Mouse (Mus musculus) left cerebral cortex, adult 2 months (tissue): ENCODE data around the gene Zfp597. TPM values are rescaled to one million over a fixed set of nuclear protein-coding genes. Genes with fewer than 3 reads are reported as not detected.
A peak's percentile ranks its signal among the peaks of the same experiment; 100 is the strongest.

ENCODE experiments used
- DNase-seq, 2 experiments: peaks; one replicate each; pipeline ENCODE4 v3.0.0; 2021 to 2022; ENCODE audit warnings: low spot score in 2 of 2, mixed read lengths in 1 of 2; ENCODE audit errors: extremely low spot score in 1 of 2
- H3K27ac ChIP-seq: fragments of 200-600 bp; 2 replicates; pipeline ENCODE4 v1.8.1; 2022
- H3K4me3 ChIP-seq: fragments of 200-600 bp; 2 replicates; pipeline ENCODE4 v1.8.1; 2022
- CTCF ChIP-seq: fragments of 200-600 bp; IDR thresholded peaks from 2 replicates; pipeline ENCODE4 v1.8.1; 2022; ENCODE audit warnings: antibody characterized with exemption, mild to moderate bottlenecking, moderate library complexity
- intact Hi-C: fragments of 180-260 bp; cut with DNase I; formaldehyde crosslinking; loops from one replicate; pipeline ENCODE4 v1.15.1; 2025
- long read RNA-seq, 2 experiments: library from polyadenylated mRNA; stranded (forward); transcript quantifications; one replicate each; pipeline ENCODE4 v2.0.0; 2021; ENCODE audit warnings: borderline mapping rate in 2 of 2
- total RNA-seq, 2 experiments: library from RNA; stranded (reverse); gene quantifications; 2 replicates each; pipeline ENCODE4 v1.2.3; 2021

The Zfp597 gene
- 10 to 100 TPM; 26.4 to 28.9 TPM for total RNA-seq
- long read RNA-seq, experiment 1, full-length matches to known transcripts: 10 of 13 reads
- long read RNA-seq, experiment 1, partial matches to known transcripts: 0 of 13 reads
- long read RNA-seq, experiment 1, other reads (novel, unspliced or antisense): 3 of 13 reads
- long read RNA-seq, experiment 2, full-length matches to known transcripts: 7 of 10 reads
- long read RNA-seq, experiment 2, partial matches to known transcripts: 0 of 10 reads
- long read RNA-seq, experiment 2, other reads (novel, unspliced or antisense): 3 of 10 reads

DNA sequence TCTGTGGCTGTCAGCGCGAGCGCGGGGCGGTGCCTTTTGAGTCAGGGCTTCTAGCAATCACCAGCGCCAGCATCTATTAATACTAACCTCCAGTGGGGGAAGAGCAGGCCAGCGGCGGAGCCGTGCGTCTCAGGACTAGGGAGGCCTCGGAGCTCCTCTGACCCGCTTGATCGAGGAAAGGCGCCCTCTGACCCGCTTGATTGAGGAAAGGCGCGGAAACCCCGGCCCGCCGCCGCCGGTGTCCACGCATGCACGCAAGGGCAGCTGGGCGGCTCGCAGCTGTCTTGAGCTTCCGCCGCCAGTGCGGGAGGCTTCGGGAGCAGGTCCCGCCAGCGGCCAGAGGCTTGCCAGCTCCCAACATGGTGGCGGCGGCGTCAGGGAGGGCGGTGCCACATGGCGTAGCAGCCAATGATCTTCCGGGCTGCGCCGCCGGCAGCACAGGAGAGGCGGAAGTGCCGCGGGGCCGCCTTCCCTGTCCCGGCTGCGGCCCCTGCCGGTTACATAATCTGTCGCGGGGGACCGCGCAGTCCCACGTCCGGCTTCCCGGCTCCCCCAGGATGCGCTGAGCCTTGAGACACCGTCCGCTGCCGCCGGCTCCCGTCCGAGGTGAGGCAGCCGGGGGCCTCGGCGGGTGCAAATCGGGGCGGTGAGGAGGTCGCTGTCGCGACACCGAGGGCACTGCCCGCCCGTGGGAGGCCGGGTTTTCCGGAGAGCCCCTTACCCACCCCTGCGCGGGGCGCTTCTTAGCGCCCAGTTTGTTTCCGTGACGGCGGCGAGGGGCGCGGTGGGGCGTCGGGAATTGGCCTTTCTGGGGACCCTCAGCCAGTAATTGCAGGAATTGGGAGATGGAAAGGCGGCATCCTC is at the start of gene Zfp597, which contains the start of gene Gm20695:
Gene Zfp597, minus strand, starts transcription at position 361 of the 864 bp plus-strand sequence.
Gene Gm20695, plus strand, starts transcription at position 448 of the 864 bp plus-strand sequence.
- H3K4me3 ChIP-seq: peak within 1 kb of the TSS; percentile 98
- intact Hi-C loops: loop anchor here (1.0 kb wide), 2 partner anchors 24 to 140 kb away; partner anchors contain the start of genes 1700037C18Rik, Cluap1 and Zfp263
- H3K27ac ChIP-seq: peak within 1 kb of the TSS; percentile 98
- peak; percentile 95 to 97 for DNase-seq
- peak; percentile 32 for TF ChIP-seq CTCF

DNA sequence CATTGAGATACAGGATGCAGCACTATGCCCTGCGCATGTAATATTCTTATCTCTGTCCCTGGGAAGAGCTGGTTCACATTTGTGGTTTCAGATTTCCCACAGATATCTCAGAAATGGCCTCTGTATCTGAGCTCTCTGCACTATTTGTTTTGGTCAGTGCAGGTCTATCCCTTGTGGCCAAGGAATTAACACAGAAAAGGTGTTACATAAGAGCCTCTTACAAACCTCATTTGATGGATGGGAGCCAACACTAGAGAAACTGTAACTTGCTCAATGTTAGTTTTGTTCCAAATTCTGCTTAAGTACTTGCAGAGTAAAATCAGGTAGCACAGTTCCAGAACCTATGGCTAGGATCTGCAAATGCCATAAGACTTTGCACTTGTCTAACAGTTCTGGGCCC is 49.7 kb upstream of the Zfp597 start:
- TF ChIP-seq CTCF: no peak
- no peak for DNase-seq
- Histone ChIP-seq H3K27ac (no peak overlapping the region), H3K4me3 (no peak overlapping the region)
- intact Hi-C loops: no loop called here

DNA sequence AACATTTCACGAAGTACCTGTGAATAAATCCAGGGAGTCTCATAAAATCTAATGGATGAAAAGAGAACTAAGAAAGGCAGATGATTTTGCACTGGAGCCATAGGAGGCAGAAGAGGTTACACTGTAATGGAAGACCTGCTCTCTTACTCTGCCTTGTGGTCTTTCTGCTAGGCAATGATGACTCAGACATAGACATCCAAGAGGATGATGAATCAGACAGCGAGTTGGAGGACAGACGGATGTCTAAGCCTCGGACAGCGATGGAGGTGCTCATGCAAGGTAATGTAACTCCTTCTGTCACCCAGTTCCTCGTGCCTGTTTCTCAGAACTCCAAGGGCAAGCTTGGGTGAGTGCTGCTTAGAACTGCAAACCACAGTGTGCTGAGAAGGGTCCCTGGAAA is 49.2 kb upstream of the Zfp597 start:
- intact Hi-C loops: no loop called here
- Histone ChIP-seq H3K4me3 (no peak overlapping the region), H3K27ac (no peak overlapping the region)
- DNase-seq: no peak
- no peak for TF ChIP-seq CTCF

DNA sequence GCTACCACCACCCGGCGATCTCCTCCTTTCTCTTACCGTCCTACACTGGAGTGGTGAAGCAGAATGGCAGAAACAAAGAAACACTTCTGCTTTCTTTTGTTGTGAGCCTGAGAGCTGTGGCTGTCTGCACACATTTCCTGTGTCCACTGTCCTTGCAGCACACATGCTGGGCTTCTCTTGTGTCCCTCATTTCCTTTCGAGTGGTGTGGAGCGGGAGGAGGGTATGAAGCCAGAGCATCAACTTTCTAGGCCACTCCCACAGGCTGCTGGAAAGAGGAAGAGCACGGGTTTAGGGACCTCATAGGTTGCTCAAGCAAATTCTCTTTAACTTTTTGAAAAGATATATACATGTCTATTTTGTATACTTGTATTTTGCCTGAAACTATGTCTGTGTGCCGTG is 44.8 kb upstream of the Zfp597 start:
- intact Hi-C loops: no loop called here
- H3K4me3 ChIP-seq: no peak overlapping the region
- H3K27ac ChIP-seq: no peak overlapping the region
- DNase-seq: no peak
- no peak for TF ChIP-seq CTCF

DNA sequence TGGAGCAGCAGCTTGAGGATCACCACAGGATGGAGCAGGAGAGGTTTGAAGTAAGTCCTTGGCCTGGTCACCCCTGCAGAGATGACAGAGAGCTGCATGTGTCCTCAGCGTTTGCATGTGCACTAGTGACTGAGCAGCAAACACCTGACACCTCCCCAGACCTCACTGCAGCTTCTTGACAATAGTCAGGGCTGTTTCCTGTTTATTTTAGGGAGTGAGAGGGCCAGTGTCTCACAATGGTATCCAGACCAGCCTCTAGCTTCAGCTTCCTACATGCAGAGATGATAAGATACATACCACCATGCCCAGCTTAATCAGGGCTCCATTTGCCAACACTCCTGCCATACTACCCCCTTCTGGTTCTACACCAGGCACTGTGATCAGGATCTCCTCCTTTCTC is 44.2 kb upstream of the Zfp597 start:
- Histone ChIP-seq H3K4me3 (no peak overlapping the region), H3K27ac (no peak overlapping the region)
- no peak for TF ChIP-seq CTCF
- no peak for DNase-seq
- intact Hi-C loops: no loop called here

DNA sequence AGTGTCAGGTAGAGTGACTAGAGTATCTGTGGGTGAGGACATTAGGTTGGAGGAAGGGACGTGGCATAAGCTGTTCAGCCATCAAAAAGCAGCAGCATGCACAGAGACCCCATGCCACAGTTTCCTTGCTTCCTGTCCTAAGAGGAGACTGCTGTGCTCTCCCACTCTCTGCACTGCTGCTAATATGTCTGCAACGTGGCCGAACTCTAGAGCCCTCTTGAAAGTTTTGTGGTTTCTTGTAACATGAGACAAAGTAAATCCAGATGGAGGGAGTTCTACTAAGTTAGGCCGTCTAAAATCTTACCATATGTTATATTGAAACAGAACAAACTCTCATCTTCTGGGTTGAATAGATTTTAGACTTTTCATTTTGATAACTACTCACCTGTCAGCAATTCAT is 39.6 kb upstream of the Zfp597 start:
- no peak for DNase-seq
- intact Hi-C loops: no loop called here
- no peak for TF ChIP-seq CTCF
- Histone ChIP-seq H3K27ac (no peak overlapping the region), H3K4me3 (no peak overlapping the region)

DNA sequence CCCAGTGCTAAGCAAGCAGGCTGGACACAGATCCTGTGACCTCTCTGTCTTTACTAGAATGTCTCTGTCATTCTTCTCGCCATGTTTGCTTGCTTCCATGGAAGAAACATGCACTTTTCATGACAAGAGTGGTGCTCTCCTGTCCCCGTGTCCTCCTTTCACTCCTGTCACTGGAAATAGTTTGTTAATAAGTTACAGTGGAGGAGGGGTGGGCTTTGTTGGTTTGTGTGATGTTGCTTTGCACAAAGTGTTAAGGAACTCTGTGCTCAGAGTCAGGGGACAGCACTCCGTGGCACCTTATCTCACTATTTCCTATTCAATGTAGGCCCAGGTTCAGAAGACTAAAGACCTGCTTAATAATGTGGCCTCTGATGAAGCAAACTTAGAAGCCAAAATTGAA is 39.2 kb upstream of the Zfp597 start:
- DNase-seq: no peak
- H3K27ac ChIP-seq: no peak overlapping the region
- intact Hi-C loops: no loop called here
- H3K4me3 ChIP-seq: no peak overlapping the region
- no peak for TF ChIP-seq CTCF

DNA sequence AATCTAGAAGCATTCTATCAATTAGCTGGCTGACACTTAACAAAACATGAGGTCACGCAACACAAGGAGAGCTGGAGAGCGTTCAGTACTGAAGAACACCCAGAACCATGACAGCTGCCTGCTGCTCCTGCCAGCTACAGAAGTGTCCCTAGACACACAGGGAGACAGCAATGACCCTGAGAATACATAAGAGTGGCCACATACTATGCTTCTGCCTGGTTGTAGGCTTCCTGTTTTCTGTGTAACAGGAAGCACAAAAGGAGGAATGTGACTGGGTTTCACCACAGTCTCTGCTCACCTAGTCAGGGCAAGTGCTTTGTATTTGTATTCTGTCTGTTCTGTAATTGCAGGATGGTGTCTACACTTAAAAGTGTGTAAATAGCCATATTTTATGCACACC is 36.4 kb upstream of the Zfp597 start:
- intact Hi-C loops: no loop called here
- TF ChIP-seq CTCF: no peak
- H3K27ac ChIP-seq: no peak overlapping the region
- DNase-seq: no peak
- no peak overlapping the region for H3K4me3 ChIP-seq

DNA sequence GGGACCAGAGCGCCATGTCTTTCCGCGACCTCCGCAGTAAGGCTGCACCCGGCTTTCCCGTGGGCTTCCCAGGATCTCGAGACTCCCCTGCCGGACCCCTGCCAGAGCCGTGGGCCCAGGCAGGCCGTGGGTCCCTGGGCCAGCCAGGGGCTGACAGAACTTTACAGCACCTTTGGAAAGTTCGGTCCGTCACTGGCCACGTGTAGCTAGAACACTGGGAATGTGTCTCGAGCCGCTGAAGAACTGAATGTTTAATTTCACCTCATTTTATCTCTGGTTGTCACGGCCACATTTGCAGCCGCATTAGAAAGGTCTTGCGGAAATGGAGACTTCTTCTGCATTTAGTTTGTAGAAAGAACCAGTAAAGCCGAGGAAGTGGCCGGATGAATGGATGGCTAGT is 24.8 kb upstream of the Zfp597 start:
- intact Hi-C loops: loop anchor here (2.0 to 5.0 kb wide), 2 partner anchors 62 to 93 kb away; partner anchors contain the start of genes Slx4 and Zfp174
- peak overlapping the region; percentile 88 for H3K27ac ChIP-seq

DNA sequence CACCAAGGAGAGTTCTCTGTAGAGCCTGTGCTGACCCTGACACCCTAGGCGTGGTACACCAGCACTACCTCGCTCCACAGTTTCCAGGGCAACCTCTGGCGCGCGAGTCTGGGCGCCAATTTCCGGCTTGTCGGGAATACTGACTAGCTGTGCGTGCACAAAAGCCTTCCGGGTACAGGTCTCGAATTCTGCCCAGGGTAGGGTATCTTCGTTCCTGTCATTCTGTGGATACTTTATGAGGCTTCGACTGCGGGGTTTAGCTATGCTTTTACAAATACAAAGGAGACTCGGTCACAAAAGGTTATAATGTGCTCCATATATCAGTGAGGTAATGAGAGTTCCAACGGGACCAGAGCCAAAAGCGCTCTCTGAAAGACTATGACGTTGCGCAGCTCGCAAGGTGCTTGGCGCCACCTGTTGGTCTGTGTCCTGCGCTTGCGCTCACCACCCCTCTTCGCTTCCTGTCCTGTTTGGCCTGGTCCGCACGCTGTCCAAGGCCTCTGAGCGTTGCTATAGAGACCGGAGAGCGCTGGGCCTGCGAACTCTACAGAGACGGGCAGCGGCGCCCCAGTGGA is 24.3 kb upstream of the Zfp597 start, which contains the start of the genes 1700037C18Rik and Cluap1:
Gene 1700037C18Rik, minus strand, starts transcription at position 153 of the 575 bp plus-strand sequence.
Gene Cluap1, plus strand, starts transcription at position 265 of the 575 bp plus-strand sequence.
- intact Hi-C loops: loop anchor here (1.0 to 5.0 kb wide), 3 partner anchors 24 to 94 kb away; partner anchors contain the start of genes Gm20695, Slx4, Zfp174 and Zfp597
- Histone ChIP-seq H3K4me3 (peak within 1 kb of the TSS; percentile 68), H3K27ac (peak within 1 kb of the TSS; percentile 88)
- peak; percentile 91 to 93 for DNase-seq
- TF ChIP-seq CTCF: peak; percentile 67

More for the DNA sequence above, 24.8 kb upstream of the Zfp597 start:
- no peak for DNase-seq
- H3K4me3 ChIP-seq: peak overlapping the region; percentile 68
- TF ChIP-seq CTCF: no peak

DNA sequence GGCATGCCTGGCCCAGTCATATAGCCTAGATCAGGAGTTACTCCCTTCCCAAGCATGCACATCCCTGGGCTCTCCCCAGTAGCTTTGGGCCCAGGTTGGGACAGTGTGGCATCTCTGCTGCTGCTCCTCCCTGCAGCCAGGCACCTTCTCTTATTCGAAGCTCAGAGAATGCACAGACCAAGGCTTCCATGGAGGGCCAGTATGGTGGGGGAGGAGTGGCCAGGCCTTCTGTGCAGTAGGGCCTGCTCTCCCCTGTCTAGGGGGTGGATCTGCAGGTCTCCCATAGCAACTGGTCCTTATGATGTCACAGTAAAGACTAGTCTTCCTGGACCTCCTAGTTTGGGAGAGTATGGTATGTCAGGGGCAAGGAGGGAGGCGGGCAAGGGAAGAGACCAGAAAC is 23.1 kb upstream of the Zfp597 start:
- intact Hi-C loops: loop anchor here (5.0 kb wide), 1 partner anchor 95 kb away; the partner anchor contains the start of gene Slx4
- H3K4me3 ChIP-seq: no peak overlapping the region
- no peak overlapping the region for H3K27ac ChIP-seq
- TF ChIP-seq CTCF: no peak
- DNase-seq: no peak
